Mouse (Mus musculus): ENCODE measurements around the gene Hoxc8. TPM values are rescaled to one million over a fixed set of nuclear protein-coding genes. Genes with fewer than 3 reads are reported as not detected.

Gene Hoxc8
- polyA plus RNA-seq, 1 experiment: 0.15 TPM

DNA sequence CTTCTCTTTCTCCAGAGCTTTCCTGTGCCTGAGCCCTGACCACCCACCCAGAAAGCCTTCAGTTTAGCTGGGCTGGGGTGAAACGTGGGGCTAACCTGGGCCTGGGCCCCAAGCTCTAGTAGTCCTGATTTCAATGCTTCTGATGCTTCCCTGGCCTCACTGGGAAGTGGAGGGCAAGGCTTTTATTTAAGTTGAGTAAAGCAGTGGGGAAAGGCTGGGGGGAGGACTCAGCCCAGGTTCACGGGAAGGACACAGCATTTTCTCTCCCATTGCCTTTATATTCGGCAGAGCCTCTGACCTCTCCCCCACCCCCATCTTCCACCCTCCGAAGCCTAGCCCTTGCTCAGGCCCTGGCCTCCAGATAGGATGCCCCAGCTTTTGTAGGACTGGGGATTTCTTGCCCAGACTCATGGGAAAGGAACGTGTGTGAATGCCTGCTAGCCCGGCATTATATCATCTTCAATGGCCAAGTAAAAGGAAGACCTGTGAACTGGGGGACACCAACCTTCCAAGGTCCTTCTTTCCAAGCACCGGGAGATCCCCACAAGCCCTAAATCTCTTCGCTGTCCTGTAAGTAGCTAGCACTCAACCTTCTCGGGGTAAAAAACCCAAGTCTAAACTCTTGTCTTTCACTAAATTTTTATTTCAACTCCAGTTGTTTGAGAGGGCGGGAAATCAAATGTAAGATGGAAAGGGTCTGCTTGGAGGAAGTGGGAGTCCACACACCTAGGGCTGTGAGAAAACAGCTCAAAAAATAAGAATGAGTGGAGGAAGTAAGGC lies 48.5 kb downstream of the Hoxc8 start:
- peaks cover 7% of the 10 kb centered on the region for H3K4me1 ChIP-seq (ENCODE audit: control insufficient read depth, insufficient read depth, low read length)
- H3K27ac ChIP-seq (ENCODE audit: control insufficient read depth, insufficient read depth, low read depth, low read length): no peak overlapping the region
- no peaks in the 10 kb centered on the region for H3K36me3 ChIP-seq (ENCODE audit: control insufficient read depth, insufficient read depth, low read length)
- no peak overlapping the region for H3K4me3 ChIP-seq (ENCODE audit: control insufficient read depth, low read depth, low read length)
- peaks cover 4% of the 10 kb centered on the region for H3K27me3 ChIP-seq (ENCODE audit: control insufficient read depth, insufficient read depth, low read length)
- TF ChIP-seq CTCF (IDR thresholded peaks at IDR 0.05; ENCODE audit: control insufficient read depth, insufficient read depth, insufficient replicate concordance, low read depth, low read length) (no peak), POLR2A (IDR thresholded peaks at IDR 0.05; ENCODE audit: control insufficient read depth, low read depth, low read length) (no peak)

DNA sequence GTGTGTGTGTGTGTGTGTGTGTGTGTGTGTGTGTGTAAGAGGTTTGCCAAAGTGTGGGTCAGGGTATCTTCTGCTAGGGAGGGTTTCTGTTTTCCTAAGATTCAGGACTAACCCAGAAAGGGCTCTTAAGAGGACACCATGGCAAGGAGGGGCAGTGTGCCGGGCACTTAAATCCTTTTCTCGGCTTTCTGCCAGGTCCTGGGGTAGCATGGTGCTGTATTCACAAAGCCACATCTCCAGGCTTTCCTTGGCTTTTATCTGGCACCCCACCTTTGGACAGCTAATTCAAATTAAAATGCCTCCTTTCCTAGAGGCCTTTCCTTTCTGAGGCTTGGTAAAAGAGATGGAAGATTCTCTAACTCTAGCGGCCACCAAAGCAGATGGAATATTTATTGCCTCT lies 49.2 kb downstream of the Hoxc8 start:
- Histone ChIP-seq H3K36me3 (ENCODE audit: control insufficient read depth, insufficient read depth, low read length) (no peaks in the 10 kb centered on the region), H3K27me3 (ENCODE audit: control insufficient read depth, insufficient read depth, low read length) (peaks cover 4% of the 10 kb centered on the region), H3K27ac (ENCODE audit: control insufficient read depth, insufficient read depth, low read depth, low read length) (no peak overlapping the region), H3K4me1 (ENCODE audit: control insufficient read depth, insufficient read depth, low read length) (peaks cover 7% of the 10 kb centered on the region), H3K4me3 (ENCODE audit: control insufficient read depth, low read depth, low read length) (no peak overlapping the region)
- TF ChIP-seq CTCF (IDR thresholded peaks at IDR 0.05; ENCODE audit: control insufficient read depth, insufficient read depth, insufficient replicate concordance, low read depth, low read length) (no peak), POLR2A (IDR thresholded peaks at IDR 0.05; ENCODE audit: control insufficient read depth, low read depth, low read length) (no peak)

DNA sequence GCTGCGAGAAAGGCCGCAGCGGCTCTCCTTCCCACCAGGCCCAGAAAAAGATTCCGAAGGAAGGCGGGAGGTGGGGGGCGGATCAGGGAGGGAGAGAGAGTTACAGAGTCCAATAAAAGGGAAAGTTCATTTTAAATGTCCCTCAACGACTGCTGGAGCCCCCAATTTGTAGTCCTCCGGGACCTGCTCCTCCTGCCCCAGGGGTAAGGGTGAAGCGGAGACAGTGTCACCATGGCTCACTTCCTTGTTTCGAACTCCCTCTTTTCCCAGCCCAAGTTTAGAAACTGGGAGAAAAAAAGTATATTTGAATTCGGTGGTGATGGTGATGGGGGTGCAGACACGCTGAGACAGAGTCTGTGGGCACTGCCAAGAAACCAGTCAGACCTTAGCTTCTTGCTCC lies 50.2 kb downstream of the Hoxc8 start:
- Histone ChIP-seq H3K4me1 (ENCODE audit: control insufficient read depth, insufficient read depth, low read length) (peaks cover 5% of the 10 kb centered on the region), H3K36me3 (ENCODE audit: control insufficient read depth, insufficient read depth, low read length) (no peaks in the 10 kb centered on the region), H3K4me3 (ENCODE audit: control insufficient read depth, low read depth, low read length) (no peak overlapping the region), H3K27me3 (ENCODE audit: control insufficient read depth, insufficient read depth, low read length) (peaks cover 2% of the 10 kb centered on the region), H3K27ac (ENCODE audit: control insufficient read depth, insufficient read depth, low read depth, low read length) (no peak overlapping the region)
- no peak for TF ChIP-seq POLR2A (IDR thresholded peaks at IDR 0.05; ENCODE audit: control insufficient read depth, low read depth, low read length)
- no peak for TF ChIP-seq CTCF (IDR thresholded peaks at IDR 0.05; ENCODE audit: control insufficient read depth, insufficient read depth, insufficient replicate concordance, low read depth, low read length)

DNA sequence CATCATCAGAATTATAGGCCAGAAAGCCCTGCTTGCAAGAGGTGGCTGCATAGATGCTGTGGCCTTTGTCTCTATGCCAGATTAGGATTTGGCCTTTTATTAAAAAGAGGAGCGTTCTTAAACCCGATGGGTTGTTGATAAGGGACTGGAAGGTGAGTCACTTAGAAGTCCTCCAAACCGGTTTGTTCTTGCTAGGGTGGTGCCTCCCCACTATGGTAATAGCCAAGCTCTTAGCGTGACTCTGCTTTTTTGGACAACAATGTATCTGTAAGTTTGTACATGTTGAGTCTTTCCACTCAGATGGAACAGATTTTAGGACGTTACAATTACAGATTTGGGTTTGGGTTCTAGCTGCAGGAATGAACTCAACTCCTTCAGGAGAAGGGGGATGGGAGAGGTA lies 51.2 kb downstream of the Hoxc8 start:
- Histone ChIP-seq H3K36me3 (ENCODE audit: control insufficient read depth, insufficient read depth, low read length) (no peaks in the 10 kb centered on the region), H3K27ac (ENCODE audit: control insufficient read depth, insufficient read depth, low read depth, low read length) (no peak overlapping the region), H3K4me1 (ENCODE audit: control insufficient read depth, insufficient read depth, low read length) (peaks cover 4% of the 10 kb centered on the region), H3K4me3 (ENCODE audit: control insufficient read depth, low read depth, low read length) (no peak overlapping the region), H3K27me3 (ENCODE audit: control insufficient read depth, insufficient read depth, low read length) (no peaks in the 10 kb centered on the region; the same call in 1 of the 2 replicates)
- TF ChIP-seq CTCF (IDR thresholded peaks at IDR 0.05; ENCODE audit: control insufficient read depth, insufficient read depth, insufficient replicate concordance, low read depth, low read length) (no peak), POLR2A (IDR thresholded peaks at IDR 0.05; ENCODE audit: control insufficient read depth, low read depth, low read length) (no peak)

GRCm38 (mm10) chr15:103042209-103042608 lies 51.8 kb downstream of the Hoxc8 start:
- no peak overlapping the region for H3K4me3 ChIP-seq (ENCODE audit: control insufficient read depth, low read depth, low read length)
- H3K4me1 ChIP-seq (ENCODE audit: control insufficient read depth, insufficient read depth, low read length): peaks cover 4% of the 10 kb centered on the region
- no peaks in the 10 kb centered on the region; the same call in 1 of the 2 replicates for H3K27me3 ChIP-seq (ENCODE audit: control insufficient read depth, insufficient read depth, low read length)
- no peak overlapping the region for H3K27ac ChIP-seq (ENCODE audit: control insufficient read depth, insufficient read depth, low read depth, low read length)
- no peak for TF ChIP-seq POLR2A (IDR thresholded peaks at IDR 0.05; ENCODE audit: control insufficient read depth, low read depth, low read length)
- TF ChIP-seq CTCF (IDR thresholded peaks at IDR 0.05; ENCODE audit: control insufficient read depth, insufficient read depth, insufficient replicate concordance, low read depth, low read length): no peak
- H3K36me3 ChIP-seq (ENCODE audit: control insufficient read depth, insufficient read depth, low read length): no peaks in the 10 kb centered on the region

Other genes with a start within 250 kb of the Hoxc8 start
- gene Hoxc13, start 69.5 kb upstream of the Hoxc8 start, polyA plus RNA-seq (2012; rRNA removed): not detected in 2 replicates
- gene Hoxc12, start 53.9 kb upstream of the Hoxc8 start, polyA plus RNA-seq (2012; rRNA removed): not detected in 2 replicates
- not detected in 2 replicates for gene Hoxc11, start 36.2 kb upstream of the Hoxc8 start, polyA plus RNA-seq (2012; rRNA removed)
- gene Hoxc10, start 23.8 kb upstream of the Hoxc8 start, polyA plus RNA-seq (2012; rRNA removed): 0.29 and 0.31 TPM in 2 replicates
- gene Hoxc5, start 23.2 kb upstream of the Hoxc8 start, polyA plus RNA-seq (2012; rRNA removed): 0.53 and 0.66 TPM in 2 replicates
- 2.1 and 2.6 TPM in 2 replicates for gene Hoxc9, start 14.2 kb upstream of the Hoxc8 start, polyA plus RNA-seq (2012; rRNA removed)
- gene Hoxc6, start 7.7 kb downstream of the Hoxc8 start, polyA plus RNA-seq (2012; rRNA removed): 1.0 and 1.1 TPM in 2 replicates
- gene Hoxc4, start 28.3 kb downstream of the Hoxc8 start, polyA plus RNA-seq (2012; rRNA removed): 0.33 and 0.36 TPM in 2 replicates
- gene Smug1, start 176.5 kb downstream of the Hoxc8 start, polyA plus RNA-seq (2012; rRNA removed): 3.4 and 3.8 TPM in 2 replicates
- 11.8 and 15.7 TPM in 2 replicates for gene Cbx5, start 249.2 kb downstream of the Hoxc8 start, polyA plus RNA-seq (2012; rRNA removed)
- gene Hnrnpa1, start 249.8 kb downstream of the Hoxc8 start, polyA plus RNA-seq (2012; rRNA removed): 43.2 and 53.3 TPM in 2 replicates

Data from testis, adult 2 months (tissue).